Mouse (Mus musculus) hindbrain, embryonic 14.5 days (tissue): ENCODE data around the gene Ndufs5. TPM values are rescaled to one million over a fixed set of nuclear protein-coding genes. Genes with fewer than 3 reads are reported as not detected.

Source experiments
- ATAC-seq: fragments of 200-750 bp; cut with Nextera tagmentation; 2 replicates; pipeline ENCODE4 v1.8.0; 2017; ENCODE audit warnings: moderate number of reproducible peaks, mild to moderate bottlenecking, moderate TSS enrichment, moderate library complexity; ENCODE audit not compliant: low FRiP score
- DNase-seq: peaks from one replicate; pipeline ENCODE4 v3.0.0-alpha.2; 2015; ENCODE audit warnings: low spot score
- H3K27ac ChIP-seq: fragments of 300-500 bp; sonication (generic); 2 replicates; pipeline ENCODE4 v1.5.1; 2014; ENCODE audit warnings: mild to moderate bottlenecking, moderate library complexity
- H3K27me3 ChIP-seq: fragments of 300-500 bp; sonication (generic); 2 replicates; pipeline ENCODE4 v1.6.1; 2014; ENCODE audit warnings: mild to moderate bottlenecking, low read length, mixed read lengths; ENCODE audit not compliant: control insufficient read depth, insufficient read depth
- H3K36me3 ChIP-seq: fragments of 300-500 bp; sonication (generic); replicated peaks from 2 replicates; pipeline ENCODE4 v1.6.1; 2014; ENCODE audit not compliant: control insufficient read depth, insufficient read depth
- H3K4me1 ChIP-seq: fragments of 300-500 bp; sonication (generic); replicated peaks from 2 replicates; pipeline ENCODE4 v1.6.1; 2014; ENCODE audit warnings: antibody characterized with exemption, low read length, mixed read lengths; ENCODE audit not compliant: control insufficient read depth, insufficient read depth
- H3K4me2 ChIP-seq: fragments of 300-500 bp; sonication (generic); replicated peaks from 2 replicates; pipeline ENCODE4 v1.6.1; 2014; ENCODE audit warnings: mild to moderate bottlenecking, moderate library complexity
- H3K4me3 ChIP-seq: fragments of 300-500 bp; sonication (generic); replicated peaks from 2 replicates; pipeline ENCODE4 v1.5.1; 2014; ENCODE audit warnings: mild to moderate bottlenecking, low read length
- H3K9ac ChIP-seq: fragments of 300-500 bp; sonication (generic); 2 replicates; pipeline ENCODE4 v1.6.1; 2014
- H3K9me3 ChIP-seq: fragments of 300-500 bp; sonication (generic); 2 replicates; pipeline ENCODE4 v1.6.1; 2016; ENCODE audit warnings: low read length; ENCODE audit not compliant: control insufficient read depth
- WGBS: fragments of 180-500 bp; shearing (Covaris S2); extraction: QIAGEN DNeasy Blood & Tissue Kit; methylation state at CpG from one replicate; pipeline ENCODE4 v1.1.7; 2014; 5-methylcytosine and 5-hydroxymethylcytosine counted together
- polyA plus RNA-seq: library from polyadenylated mRNA; unstranded; fragments of >200 nt; fragmentation: Nextera tagmentation; extraction: Ambion mirVana; gene quantifications from 2 replicates; pipeline ENCODE4 v1.2.1, GENCODE M21; 2014

The Ndufs5 gene
- polyA plus RNA-seq, 1 experiment from 2014 or later: 593 TPM

GRCm38 (mm10) chr4:123693384-123693783 lies 24.6 kb downstream of the Ndufs5 start:
- Histone ChIP-seq H3K36me3 (no peaks in the 10 kb centered on the region), H3K4me3 (no peak overlapping the region), H3K4me2 (no peak overlapping the region), H3K27me3 (no peaks in the 10 kb centered on the region), H3K4me1 (no peaks in the 10 kb centered on the region), H3K9me3 (no peaks in the 10 kb centered on the region), H3K9ac (no peak overlapping the region), H3K27ac (no peak overlapping the region)
- DNase-seq: no peak
- no peak for ATAC-seq
- 71% methylated on average over 12 of the region's 12 CpGs for WGBS

- no peak overlapping the region for H3K9ac ChIP-seq
- no peak for ATAC-seq
- H3K4me1 ChIP-seq: peaks cover 4% of the 10 kb centered on the region; the same call in 1 of the 2 replicates
- H3K27me3 ChIP-seq: no peaks in the 10 kb centered on the region
- DNase-seq: no peak
- H3K9me3 ChIP-seq: no peaks in the 10 kb centered on the region
- H3K4me2 ChIP-seq: no peak overlapping the region
- no peaks in the 10 kb centered on the region for H3K36me3 ChIP-seq
- no peak overlapping the region for H3K27ac ChIP-seq
- WGBS: 88% methylated on average over 3 of the region's 3 CpGs
- H3K4me3 ChIP-seq: no peak overlapping the region
Observed at GRCm38 (mm10) chr4:123692071-123692470, 25.9 kb downstream of the Ndufs5 start.

DNA sequence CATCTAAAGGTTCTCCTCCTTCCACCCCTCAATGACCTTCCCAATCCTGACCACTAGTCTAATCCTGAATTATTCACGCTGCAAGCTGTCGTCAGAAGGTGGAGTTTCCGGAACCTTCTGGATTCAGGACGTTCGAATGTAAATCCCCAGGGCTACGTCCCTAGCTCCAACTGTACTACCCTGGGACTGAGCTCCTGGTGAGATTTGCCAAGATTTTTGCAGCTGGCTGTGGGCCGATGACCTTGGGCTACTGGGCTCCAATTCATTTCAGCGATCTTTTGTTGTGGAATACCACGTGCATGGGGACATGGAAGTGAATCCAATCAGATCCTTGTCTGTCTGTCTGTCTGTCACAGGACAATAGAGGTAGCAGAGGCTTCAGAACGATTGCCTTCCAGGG lies 27.7 kb downstream of the Ndufs5 start:
- H3K9me3 ChIP-seq: no peaks in the 10 kb centered on the region
- H3K36me3 ChIP-seq: no peaks in the 10 kb centered on the region
- DNase-seq (no peak), ATAC-seq (no peak)
- H3K9ac ChIP-seq: no peak overlapping the region
- H3K4me3 ChIP-seq: no peak overlapping the region
- no peaks in the 10 kb centered on the region for H3K27me3 ChIP-seq
- H3K27ac ChIP-seq: no peak overlapping the region
- no peak overlapping the region for H3K4me2 ChIP-seq
- 77% methylated on average over 10 of the region's 10 CpGs for WGBS
- peaks cover 14% of the 10 kb centered on the region for H3K4me1 ChIP-seq

- peak; percentile 65 for DNase-seq
- peak overlapping the region; percentile 96 for H3K27ac ChIP-seq
- no peaks in the 10 kb centered on the region for H3K9me3 ChIP-seq
- ATAC-seq: peak; percentile 77
- no peaks in the 10 kb centered on the region for H3K27me3 ChIP-seq
- peaks cover 23% of the 10 kb centered on the region for H3K4me1 ChIP-seq
- WGBS: under 1% methylated on average over 57 of the region's 89 CpGs
- H3K4me3 ChIP-seq: peak overlapping the region; percentile 98
- H3K36me3 ChIP-seq: peaks cover 19% of the 10 kb centered on the region
- H3K4me2 ChIP-seq: peak overlapping the region; percentile 88
- peak overlapping the region; percentile 99 for H3K9ac ChIP-seq
Observed at GRCm38 (mm10) chr4:123687025-123687781, 30.8 kb downstream of the Ndufs5 start.

- Histone ChIP-seq H3K36me3 (peaks cover 25% of the 10 kb centered on the region), H3K27me3 (no peaks in the 10 kb centered on the region), H3K27ac (peak overlapping the region; percentile 96), H3K9ac (peak overlapping the region; percentile 99), H3K4me2 (peak overlapping the region; percentile 88), H3K9me3 (no peaks in the 10 kb centered on the region), H3K4me3 (peak overlapping the region; percentile 98), H3K4me1 (peaks cover 23% of the 10 kb centered on the region)
- WGBS: under 1% methylated on average over 54 of the region's 56 CpGs
- DNase-seq (no peak), ATAC-seq (peak; percentile 55)
Observed at GRCm38 (mm10) chr4:123686368-123687024, 31.5 kb downstream of the Ndufs5 start.

DNA sequence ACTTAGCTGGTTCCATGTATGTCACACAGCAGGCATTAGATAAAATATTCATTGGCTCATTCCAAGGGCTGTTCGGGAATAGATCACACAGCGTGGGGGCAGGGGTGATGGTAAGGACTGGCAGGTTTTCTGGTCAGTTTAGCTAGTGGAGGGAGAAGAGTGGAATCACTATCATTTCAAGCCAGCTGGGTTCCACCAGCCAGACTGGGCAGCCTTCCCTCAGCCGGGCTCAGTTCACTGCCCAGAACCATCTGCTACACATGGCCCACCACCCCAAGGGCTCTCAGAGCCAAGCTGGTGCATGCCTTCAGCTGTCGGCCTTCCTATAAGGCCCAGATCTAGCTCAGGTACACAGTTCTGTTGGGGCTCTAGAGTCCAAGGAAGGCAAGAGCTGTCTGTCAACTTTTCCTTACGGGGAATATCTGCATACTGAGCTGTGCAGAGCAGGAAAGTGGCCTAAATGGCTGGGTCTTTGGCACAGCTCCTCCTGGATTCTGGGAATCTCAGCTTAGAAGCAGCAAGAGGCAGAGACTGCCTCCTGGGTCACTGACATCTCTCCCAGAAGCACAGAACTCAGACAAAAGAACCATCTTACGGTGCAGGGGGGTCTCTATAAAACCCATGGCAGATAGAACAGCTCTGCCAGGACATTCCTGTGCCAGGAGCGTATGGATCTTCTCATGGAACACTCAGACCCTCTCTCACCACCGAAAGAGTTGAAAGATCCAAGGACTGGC lies 32.3 kb downstream of the Ndufs5 start:
- WGBS: 24% methylated on average over 8 of the region's 8 CpGs
- Histone ChIP-seq H3K4me1 (peaks cover 23% of the 10 kb centered on the region), H3K4me3 (peak overlapping the region; percentile 98), H3K9me3 (no peaks in the 10 kb centered on the region), H3K27ac (peak overlapping the region; percentile 96), H3K36me3 (peaks cover 33% of the 10 kb centered on the region), H3K4me2 (peak overlapping the region; percentile 88), H3K9ac (peak overlapping the region; percentile 99), H3K27me3 (no peaks in the 10 kb centered on the region)
- peak; percentile 25 for ATAC-seq
- DNase-seq: no peak

DNA sequence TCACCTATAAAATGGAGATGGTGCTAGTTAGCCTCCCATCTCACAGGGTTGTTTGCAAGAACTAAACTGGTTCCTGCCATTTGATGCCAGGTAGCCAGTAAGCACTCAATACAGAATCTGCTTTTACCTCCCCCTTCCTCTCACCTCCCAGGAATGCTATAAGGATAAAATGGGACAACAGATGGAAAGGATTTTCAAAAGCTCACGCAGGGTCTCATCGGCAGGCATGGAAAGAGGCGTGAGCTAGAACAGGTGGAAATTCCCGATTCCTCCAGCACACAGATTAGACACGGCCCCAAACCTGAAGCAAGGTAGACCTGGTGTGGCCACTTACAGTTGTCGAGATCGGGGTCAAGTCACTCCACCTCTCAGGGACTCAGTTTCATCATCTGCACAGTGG lies 33.0 kb downstream of the Ndufs5 start:
- H3K9ac ChIP-seq: peak overlapping the region; percentile 99
- peak overlapping the region; percentile 98 for H3K4me3 ChIP-seq
- WGBS: 72% methylated on average over 7 of the region's 7 CpGs
- H3K9me3 ChIP-seq: no peaks in the 10 kb centered on the region
- DNase-seq (no peak), ATAC-seq (no peak)
- H3K36me3 ChIP-seq: peaks cover 39% of the 10 kb centered on the region
- H3K4me2 ChIP-seq: peak overlapping the region; percentile 88
- peaks cover 23% of the 10 kb centered on the region for H3K4me1 ChIP-seq
- no peaks in the 10 kb centered on the region for H3K27me3 ChIP-seq
- no peak overlapping the region for H3K27ac ChIP-seq

- Histone ChIP-seq H3K4me2 (peak within 1 kb of the TSS; percentile 88), H3K36me3 (peaks cover 47% of the 10 kb centered on the region), H3K4me1 (peaks cover 23% of the 10 kb centered on the region), H3K4me3 (peak within 1 kb of the TSS; percentile 98), H3K9me3 (no peaks in the 10 kb centered on the region), H3K27me3 (no peaks in the 10 kb centered on the region), H3K27ac (no peak within 1 kb of the TSS), H3K9ac (peak within 1 kb of the TSS; percentile 99; the same call in 1 of the 2 replicates)
- ATAC-seq: no peak
- WGBS: 82% methylated on average over 3 of the region's 3 CpGs
- no peak for DNase-seq
Observed at GRCm38 (mm10) chr4:123684260-123684659, 33.7 kb downstream of the Ndufs5 start, which contains the start of gene Macf1. TSS of gene Macf1 (minus strand) at chr4:123684360.

DNA sequence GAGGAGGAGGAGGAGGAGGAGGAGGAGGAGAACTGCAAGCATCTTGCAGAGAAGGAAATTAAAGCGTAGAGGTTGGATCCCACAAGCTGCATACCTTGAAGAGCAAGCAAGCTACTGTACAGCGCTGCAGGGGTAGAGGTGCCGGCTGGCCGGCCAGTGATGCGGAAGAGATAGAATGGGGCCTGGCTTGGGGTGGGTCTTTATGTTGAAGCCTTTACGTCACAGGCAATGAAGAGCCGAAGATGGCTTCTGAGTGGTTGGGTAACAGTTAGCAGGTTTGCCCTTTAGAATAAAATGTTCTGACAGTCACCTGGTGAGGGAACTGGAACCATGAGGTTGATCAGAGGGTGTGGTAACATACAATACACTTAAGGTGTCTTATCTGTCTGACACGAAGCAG lies 35.7 kb downstream of the Ndufs5 start:
- WGBS: 85% methylated on average over 8 of the region's 8 CpGs
- ATAC-seq: no peak
- H3K9ac ChIP-seq: no peak overlapping the region
- peaks cover 58% of the 10 kb centered on the region for H3K36me3 ChIP-seq
- H3K4me3 ChIP-seq: no peak overlapping the region
- peaks cover 29% of the 10 kb centered on the region for H3K4me1 ChIP-seq
- no peaks in the 10 kb centered on the region for H3K27me3 ChIP-seq
- no peak overlapping the region for H3K27ac ChIP-seq
- H3K9me3 ChIP-seq: no peaks in the 10 kb centered on the region
- DNase-seq: no peak
- H3K4me2 ChIP-seq: no peak overlapping the region
